Mouse (Mus musculus) lung, embryonic 14.5 days (tissue): ENCODE data around the gene Gan. TPM values are rescaled to one million over a fixed set of nuclear protein-coding genes. Genes with fewer than 3 reads are reported as not detected.

Source experiments
- ATAC-seq: fragments of 200-750 bp; cut with Nextera tagmentation; 2 replicates; pipeline ENCODE4 v1.8.0; 2017; ENCODE audit warnings: mild to moderate bottlenecking, moderate TSS enrichment, moderate library complexity; ENCODE audit not compliant: insufficient read depth
- DNase-seq: peaks from one replicate; pipeline ENCODE4 v3.0.0-alpha.2; 2015
- H3K27ac ChIP-seq: fragments of 300-500 bp; sonication (generic); 2 replicates; pipeline ENCODE4 v1.5.1; 2014; ENCODE audit warnings: low read depth, mild to moderate bottlenecking, moderate library complexity
- H3K27me3 ChIP-seq: fragments of 300-500 bp; sonication (generic); 2 replicates; pipeline ENCODE4 v1.6.1; 2014; ENCODE audit warnings: low read length, control low read depth; ENCODE audit not compliant: insufficient read depth
- H3K36me3 ChIP-seq: fragments of 300-500 bp; sonication (generic); 2 replicates; pipeline ENCODE4 v1.6.1; 2014; ENCODE audit warnings: control low read depth; ENCODE audit not compliant: insufficient read depth
- H3K4me1 ChIP-seq: fragments of 300-500 bp; sonication (generic); 2 replicates; pipeline ENCODE4 v1.6.1; 2014; ENCODE audit warnings: antibody characterized with exemption, control low read depth; ENCODE audit not compliant: insufficient read depth
- H3K4me2 ChIP-seq: fragments of 300-500 bp; sonication (generic); 2 replicates; pipeline ENCODE4 v1.6.1; 2014; ENCODE audit warnings: mild to moderate bottlenecking
- H3K4me3 ChIP-seq: fragments of 300-500 bp; sonication (generic); 2 replicates; pipeline ENCODE4 v1.5.1; 2014; ENCODE audit warnings: low read depth, low read length
- H3K9ac ChIP-seq: fragments of 300-500 bp; sonication (generic); 2 replicates; pipeline ENCODE4 v1.6.1; 2014
- H3K9me3 ChIP-seq: fragments of 300-500 bp; sonication (generic); 2 replicates; pipeline ENCODE4 v1.6.1; 2016; ENCODE audit warnings: low read depth, low read length, control low read depth
- CTCF ChIP-seq: IDR thresholded peaks from 2 replicates; pipeline ENCODE4 v1.5.1; 2016; ENCODE audit warnings: antibody characterized with exemption, low read depth
- WGBS: fragments of 180-500 bp; shearing (Covaris S2); extraction: QIAGEN DNeasy Blood & Tissue Kit; methylation state at CpG from one replicate; pipeline ENCODE4 v1.1.7; 2014; 5-methylcytosine and 5-hydroxymethylcytosine counted together
- polyA plus RNA-seq: library from polyadenylated mRNA; unstranded; fragments of >200 nt; fragmentation: Nextera tagmentation; extraction: Ambion mirVana; gene quantifications from 2 replicates; pipeline ENCODE4 v1.2.1, GENCODE M21; 2014

The Gan gene
- polyA plus RNA-seq, 1 experiment from 2014 or later: 3.3 TPM

DNA sequence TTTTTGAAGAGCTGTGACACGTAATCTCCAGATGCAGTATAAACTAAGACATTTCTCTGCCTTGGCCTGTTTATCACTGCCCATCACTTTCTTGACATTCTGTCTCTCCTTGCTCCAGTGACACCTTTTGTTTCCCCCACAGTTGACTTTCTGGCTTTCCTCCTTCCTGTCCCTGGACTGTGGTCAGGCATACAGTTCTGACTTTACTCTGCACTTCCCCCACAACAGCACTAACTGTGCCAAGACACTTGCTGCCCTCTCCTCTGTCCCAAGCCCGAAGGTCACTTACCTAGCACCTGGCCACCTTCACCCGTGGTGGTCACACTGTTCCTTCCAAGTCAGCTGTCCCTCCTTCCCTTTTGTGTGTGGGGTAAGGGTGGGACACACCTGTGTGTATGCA, 13.9 kb downstream of the Gan start:
- H3K36me3 ChIP-seq: 0 out of 2 replicates have a peak, but pooled peaks cover 4% of the 10 kb centered on the region
- no peak for ATAC-seq
- no peak overlapping the region for H3K4me3 ChIP-seq
- H3K9ac ChIP-seq: no peak overlapping the region
- 78% methylated on average over 3 of the region's 3 CpGs for WGBS
- no peak for TF ChIP-seq CTCF
- 0 out of 2 replicates have a peak, but pooled peaks cover 4% of the 10 kb centered on the region for H3K4me1 ChIP-seq
- H3K27me3 ChIP-seq: no peaks in the 10 kb centered on the region
- H3K9me3 ChIP-seq: no peaks in the 10 kb centered on the region
- no peak overlapping the region for H3K27ac ChIP-seq
- H3K4me2 ChIP-seq: no peak overlapping the region
- DNase-seq: no peak

- WGBS: 24% methylated on average over 7 of the region's 7 CpGs
- no peak overlapping the region for H3K4me2 ChIP-seq
- ATAC-seq: peak; percentile 45; the same call in 1 of the 2 replicates
- no peak overlapping the region for H3K4me3 ChIP-seq
- H3K9me3 ChIP-seq: no peaks in the 10 kb centered on the region
- H3K27me3 ChIP-seq: no peaks in the 10 kb centered on the region
- peak; percentile 82 for DNase-seq
- 0 out of 2 replicates have a peak, but pooled peaks cover 4% of the 10 kb centered on the region for H3K36me3 ChIP-seq
- 0 out of 2 replicates have a peak, but pooled peaks cover 4% of the 10 kb centered on the region for H3K4me1 ChIP-seq
- peak; percentile 58 for TF ChIP-seq CTCF
- peak overlapping the region; percentile 48; the same call in 1 of the 2 replicates for H3K27ac ChIP-seq
- no peak overlapping the region for H3K9ac ChIP-seq
These were observed 15.0 kb downstream of the Gan start for GRCm38 (mm10) chr8:117172904-117173303.

- DNase-seq: peak; percentile 22
- Histone ChIP-seq H3K27me3 (no peaks in the 10 kb centered on the region), H3K36me3 (0 out of 2 replicates have a peak, but pooled peaks cover 3% of the 10 kb centered on the region), H3K27ac (no peak overlapping the region), H3K4me2 (no peak overlapping the region), H3K4me1 (0 out of 2 replicates have a peak, but pooled peaks cover 4% of the 10 kb centered on the region), H3K9me3 (no peaks in the 10 kb centered on the region), H3K4me3 (no peak overlapping the region), H3K9ac (no peak overlapping the region)
- WGBS: 77% methylated on average over 3 of the region's 3 CpGs
- no peak for ATAC-seq
- no peak for TF ChIP-seq CTCF
These were observed 15.8 kb downstream of the Gan start for GRCm38 (mm10) chr8:117173690-117174089.

- 82% methylated on average over 5 of the region's 5 CpGs for WGBS
- Histone ChIP-seq H3K4me3 (no peak overlapping the region), H3K4me1 (0 out of 2 replicates have a peak, but pooled peaks cover 4% of the 10 kb centered on the region), H3K9me3 (no peaks in the 10 kb centered on the region), H3K4me2 (no peak overlapping the region), H3K36me3 (no peaks in the 10 kb centered on the region), H3K27ac (no peak overlapping the region), H3K27me3 (no peaks in the 10 kb centered on the region), H3K9ac (no peak overlapping the region)
- DNase-seq (no peak), ATAC-seq (no peak)
- TF ChIP-seq CTCF: no peak
These were observed 16.6 kb downstream of the Gan start for GRCm38 (mm10) chr8:117174536-117174935.

- Histone ChIP-seq H3K4me1 (0 out of 2 replicates have a peak, but pooled peaks cover 4% of the 10 kb centered on the region), H3K27ac (no peak overlapping the region), H3K36me3 (0 out of 2 replicates have a peak, but pooled peaks cover under 1% of the 10 kb centered on the region), H3K9ac (no peak overlapping the region), H3K4me2 (no peak overlapping the region), H3K27me3 (no peaks in the 10 kb centered on the region), H3K4me3 (no peak overlapping the region), H3K9me3 (no peaks in the 10 kb centered on the region)
- ATAC-seq: 0 out of 2 replicates have a peak, but pooled peaks have one; percentile 35
- DNase-seq: peak; percentile 23
- 49% methylated on average over 5 of the region's 5 CpGs for WGBS
- TF ChIP-seq CTCF: no peak
These were observed 18.4 kb downstream of the Gan start for GRCm38 (mm10) chr8:117176308-117176707.

DNA sequence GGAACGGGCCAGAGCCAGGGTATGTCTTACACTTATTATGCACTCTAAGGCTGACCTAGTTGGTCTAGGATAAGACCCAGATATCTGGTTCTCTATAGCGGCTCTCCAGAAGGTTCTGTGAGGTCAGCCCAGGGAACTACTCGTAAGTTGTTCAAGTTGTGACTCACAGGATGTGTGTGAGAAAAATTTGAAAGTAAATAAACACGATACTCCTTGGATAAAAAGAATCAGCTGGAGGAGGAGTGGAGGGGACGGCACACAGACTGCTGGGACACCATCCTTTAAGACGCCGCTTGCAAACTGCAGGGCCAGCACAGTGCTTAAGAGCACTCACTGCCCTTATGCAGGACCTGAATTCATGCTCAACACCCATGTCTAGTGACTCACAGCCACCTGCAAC, 19.3 kb downstream of the Gan start:
- H3K9ac ChIP-seq: no peak overlapping the region
- H3K4me1 ChIP-seq: 0 out of 2 replicates have a peak, but pooled peaks cover 4% of the 10 kb centered on the region
- H3K9me3 ChIP-seq: no peaks in the 10 kb centered on the region
- no peak overlapping the region for H3K27ac ChIP-seq
- H3K27me3 ChIP-seq: no peaks in the 10 kb centered on the region
- TF ChIP-seq CTCF: no peak
- H3K36me3 ChIP-seq: 0 out of 2 replicates have a peak, but pooled peaks cover 3% of the 10 kb centered on the region
- no peak overlapping the region for H3K4me3 ChIP-seq
- WGBS: 65% methylated on average over 7 of the region's 7 CpGs
- H3K4me2 ChIP-seq: no peak overlapping the region
- ATAC-seq (no peak), DNase-seq (no peak)

DNA sequence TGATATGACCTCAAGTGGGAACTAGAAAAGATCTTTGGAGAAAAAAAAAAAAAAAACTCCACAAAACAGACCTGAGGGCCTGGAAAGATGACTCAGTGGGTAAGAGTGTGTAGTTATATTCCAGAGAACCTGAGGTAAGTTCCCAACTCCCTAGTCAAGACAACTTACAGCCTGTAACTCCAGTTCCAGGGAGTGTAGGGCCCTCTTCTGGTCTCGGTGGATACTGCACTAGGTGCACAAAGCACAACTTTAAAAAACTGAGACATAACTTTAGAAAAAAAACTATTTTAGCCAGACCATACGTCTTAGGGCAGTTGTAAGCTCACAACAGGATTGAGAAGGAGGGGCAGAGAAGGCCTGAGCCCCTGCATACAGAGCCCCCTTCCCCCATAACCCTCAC, 20.1 kb downstream of the Gan start:
- 0 out of 2 replicates have a peak, but pooled peaks have one; percentile 7 for TF ChIP-seq CTCF
- no peak for ATAC-seq
- no peaks in the 10 kb centered on the region for H3K4me1 ChIP-seq
- H3K9me3 ChIP-seq: no peaks in the 10 kb centered on the region
- no peaks in the 10 kb centered on the region for H3K27me3 ChIP-seq
- 0 out of 2 replicates have a peak, but pooled peaks cover 3% of the 10 kb centered on the region for H3K36me3 ChIP-seq
- H3K9ac ChIP-seq: no peak overlapping the region
- H3K4me2 ChIP-seq: no peak overlapping the region
- WGBS: 73% methylated on average over 2 of the region's 2 CpGs
- DNase-seq: no peak
- no peak overlapping the region for H3K27ac ChIP-seq
- H3K4me3 ChIP-seq: no peak overlapping the region
